Mouse (Mus musculus) kidney, adult 8-10 months (tissue): ENCODE results near the gene Mindy4.

Experiments
- DNase-seq, 2 experiments: peaks; one replicate each; pipeline ENCODE4 v3.0.0; 2022

Mindy4 gene

GRCm38 (mm10) chr6:55202913-55203910 is at the start of gene Mindy4:
Mindy4 (plus strand) TSS chr6:55203383.
- peak; percentile 91 to 93 for DNase-seq

GRCm38 (mm10) chr6:55159256-55159655 is 43.9 kb upstream of the Mindy4 start:
- DNase-seq, result no peak

DNA sequence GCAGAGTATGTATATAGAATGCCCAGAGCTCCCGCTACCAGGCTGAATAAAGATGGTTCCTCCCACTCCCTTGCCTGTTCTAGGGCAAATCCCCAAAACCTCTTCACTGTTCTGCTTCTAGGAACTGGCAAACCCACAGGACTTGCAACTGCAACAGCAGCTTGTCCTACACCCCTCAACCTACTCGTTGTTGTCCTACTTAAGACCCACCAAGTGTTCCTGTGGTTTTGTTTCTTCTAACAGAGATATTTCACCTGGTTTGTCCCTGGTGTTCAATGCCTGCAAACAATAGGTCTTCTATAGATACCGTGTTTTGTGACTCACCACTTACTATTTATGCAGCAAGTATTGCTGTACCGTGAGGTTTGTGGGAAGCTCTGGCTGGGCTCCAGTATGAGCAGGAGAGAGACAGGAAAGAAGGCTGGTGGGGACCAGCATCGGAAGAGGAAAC is 41.8 kb upstream of the Mindy4 start:
- no peak for DNase-seq

- no peak for DNase-seq
Observed at GRCm38 (mm10) chr6:55163046-55163584, 40.1 kb upstream of the Mindy4 start.

DNA sequence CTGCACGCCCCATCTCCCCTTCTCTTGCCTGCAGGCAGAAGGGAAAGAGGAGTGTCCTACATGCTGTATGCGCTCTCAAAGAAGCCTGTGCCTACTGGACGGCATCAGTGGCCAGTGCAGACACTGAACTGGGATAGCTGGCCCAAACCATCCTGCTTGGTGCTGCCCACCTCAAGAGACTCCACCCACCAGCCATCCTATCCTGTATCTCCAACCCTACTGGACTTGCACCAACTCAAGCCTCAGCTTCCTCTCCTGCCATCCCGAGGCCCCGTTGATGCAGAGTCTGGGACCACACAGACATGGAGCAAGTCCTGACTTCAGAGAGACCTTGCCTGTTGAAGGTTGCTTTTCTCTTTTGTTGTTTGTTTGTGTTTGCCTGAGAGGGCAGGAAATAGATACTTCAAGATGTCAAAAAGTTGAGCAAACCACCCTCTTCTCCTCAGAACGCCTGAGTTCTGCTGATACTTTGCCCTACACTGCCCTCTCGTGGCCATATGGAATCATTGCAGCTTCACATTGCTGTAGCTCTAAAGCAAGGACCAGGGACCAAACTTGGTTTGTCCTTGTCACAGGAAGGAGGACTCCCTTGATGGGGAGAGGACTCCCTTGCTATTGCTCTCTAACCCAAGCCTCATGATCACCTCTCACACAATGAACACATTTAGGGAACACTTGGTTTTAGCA is 36.3 kb upstream of the Mindy4 start:
- DNase-seq, result peak; percentile 65 to 75

- no peak for DNase-seq
Observed at GRCm38 (mm10) chr6:55169818-55170217, 33.4 kb upstream of the Mindy4 start.

- no peak for DNase-seq
Observed at GRCm38 (mm10) chr6:55171638-55172037, 31.5 kb upstream of the Mindy4 start.

- DNase-seq, result no peak
Observed at GRCm38 (mm10) chr6:55173171-55173570, 30.0 kb upstream of the Mindy4 start.

- peak; percentile 48 to 61 for DNase-seq
Observed at GRCm38 (mm10) chr6:55173941-55174349, 29.2 kb upstream of the Mindy4 start.

DNA sequence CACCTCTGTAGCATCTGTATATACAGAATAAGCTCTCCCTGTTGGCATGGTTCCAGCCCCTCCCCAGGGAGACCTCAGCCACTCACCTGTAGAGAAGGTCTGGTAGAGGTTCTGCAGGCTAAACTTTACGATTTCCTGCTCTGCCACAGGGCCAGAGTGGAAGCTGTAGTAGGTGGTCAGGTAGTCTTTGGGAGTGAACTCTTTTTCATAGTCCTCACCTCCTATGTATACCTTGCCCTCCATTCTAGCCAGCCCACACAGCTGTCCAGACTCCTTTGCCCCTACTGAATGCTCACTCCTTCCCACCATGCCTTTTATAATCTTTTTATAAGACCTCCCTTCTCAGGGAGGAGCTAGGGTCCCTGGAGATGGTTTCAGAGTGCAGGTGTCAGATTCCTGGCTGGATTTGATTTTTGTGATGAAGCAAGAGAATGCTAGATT is 28.4 kb upstream of the Mindy4 start, which contains the start of gene Inmt:
Gene Inmt (minus strand): TSS at position 303 of the 441 bp plus-strand sequence.
- DNase-seq, result peak in 1 of 2 experiments; percentile 68

- peak; percentile 54 to 58 for DNase-seq
Observed at GRCm38 (mm10) chr6:55175456-55175855, 27.7 kb upstream of the Mindy4 start.

GRCm38 (mm10) chr6:55175892-55176291 is 27.3 kb upstream of the Mindy4 start:
- DNase-seq, result peak; percentile 78 to 80

- no peak for DNase-seq
Observed at GRCm38 (mm10) chr6:55177060-55177732, 26.0 kb upstream of the Mindy4 start.

- DNase-seq, result peak; percentile 62 to 71
Observed at GRCm38 (mm10) chr6:55179560-55179959, 23.6 kb upstream of the Mindy4 start.

- peak; percentile 73 to 77 for DNase-seq
Observed at GRCm38 (mm10) chr6:55182655-55183430, 20.3 kb upstream of the Mindy4 start.

DNA sequence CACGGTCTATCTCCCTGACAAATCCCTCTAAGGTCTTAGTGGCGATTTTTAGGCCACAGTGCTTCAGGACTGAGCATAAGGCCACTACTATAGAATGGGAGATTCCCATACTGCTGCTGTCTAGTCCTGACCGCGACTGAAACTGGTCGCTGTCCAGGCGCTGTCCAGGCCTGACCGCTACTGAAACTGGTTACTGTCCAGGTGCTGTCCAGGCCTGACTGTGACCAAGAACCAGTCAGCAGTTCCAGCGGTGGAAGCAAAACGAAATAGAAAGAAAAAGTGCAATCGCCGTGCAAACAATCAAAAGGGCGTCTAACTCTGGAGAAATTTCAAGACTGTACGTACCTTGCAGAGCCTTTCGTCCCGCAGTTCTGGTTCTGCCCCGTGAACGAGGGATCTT is 15.4 kb upstream of the Mindy4 start:
- DNase-seq, result peak in 1 of 2 experiments; percentile 49

- no peak for DNase-seq
Observed at GRCm38 (mm10) chr6:55189406-55189805, 13.8 kb upstream of the Mindy4 start.

GRCm38 (mm10) chr6:55191537-55191936 is 11.6 kb upstream of the Mindy4 start:
- DNase-seq, result no peak

GRCm38 (mm10) chr6:55193171-55193570 is 10.0 kb upstream of the Mindy4 start:
- DNase-seq, result no peak

GRCm38 (mm10) chr6:55199047-55199446 is 4.1 kb upstream of the Mindy4 start:
- no peak for DNase-seq

- no peak for DNase-seq
Observed at GRCm38 (mm10) chr6:55203931-55204330, 748 bp downstream of the Mindy4 start.

GRCm38 (mm10) chr6:55207786-55208185 is 4.6 kb downstream of the Mindy4 start:
- DNase-seq, result no peak
